9 mouse cellular contexts compared by ENCODE assay signal in the genomic region with DNA sequence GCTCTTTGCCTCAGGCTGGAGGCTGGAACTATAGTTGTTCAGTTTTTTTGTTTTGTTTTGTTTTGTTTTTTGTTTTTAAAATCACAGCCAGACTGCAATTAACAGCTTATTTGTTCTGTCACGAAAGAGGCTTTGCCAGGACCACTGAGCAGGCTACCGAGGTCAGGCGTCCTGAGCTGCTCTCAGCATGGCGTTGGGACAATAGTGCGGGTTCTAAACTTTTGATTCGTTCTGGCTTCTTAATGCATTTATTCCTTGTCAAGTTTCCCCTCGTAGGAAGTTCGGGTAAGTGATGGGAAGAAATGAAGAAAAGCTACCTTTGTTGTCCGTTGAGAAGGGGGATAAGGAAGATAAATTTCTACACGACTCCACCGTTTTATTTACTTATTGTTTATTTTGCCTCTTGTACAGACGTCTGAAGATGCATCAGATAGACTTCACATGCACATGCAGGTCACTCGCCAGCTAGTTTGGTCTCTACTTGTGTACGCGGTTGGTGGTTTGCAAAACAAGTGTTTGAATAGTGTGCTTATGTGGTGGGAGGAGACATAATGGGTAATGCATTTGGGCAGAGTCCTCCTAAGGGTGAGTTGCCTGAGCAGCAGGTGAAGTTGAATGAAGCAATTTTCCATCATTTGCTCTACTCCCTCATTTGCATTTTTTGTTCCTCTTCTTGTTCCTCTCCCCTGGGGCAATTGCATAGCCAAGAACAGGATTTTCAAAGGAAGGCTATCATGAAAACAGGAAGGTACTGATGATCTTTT. TPM values are rescaled to one million over a fixed set of nuclear protein-coding genes. Genes with fewer than 3 reads are reported as not detected.
A peak's percentile ranks its signal among the peaks of the same experiment; 100 is the strongest.
DNase-seq lines count a peak whose midpoint lies in the region; ATAC-seq and TF ChIP-seq lines count a peak whose summit lies in the region.
"Had no signal": no experiment of that assay in that cellular context is flagged by ENCODE, and none has a peak within 500 bp of the region (broad histone marks: within the 10 kb centered on the region; RNA-seq: fewer than 3 reads in every experiment).

No protein-coding gene starts in this region.

- H3K4me2 ChIP-seq in forebrain, embryonic 16.5 days (ENCODE audit: low read length): peak overlapping the region; percentile 60
- H3K4me2 ChIP-seq in midbrain, embryonic 13.5 days (replicated peaks): peak overlapping the region; percentile 70

- peak overlapping the region; percentile 95 for H3K4me3 ChIP-seq in cerebellum, adult 2 months (replicated peaks; ENCODE audit: insufficient read depth, low read depth, low read length)
- peak overlapping the region; percentile 80 for H3K4me3 ChIP-seq in forebrain, embryonic 16.5 days (replicated peaks; ENCODE audit: low read length)
- peak overlapping the region; percentile 71 for H3K4me3 ChIP-seq in midbrain, embryonic 13.5 days (replicated peaks)

- H3K27ac ChIP-seq in cerebellum, adult 2 months (ENCODE audit: insufficient read depth, low read length): peak overlapping the region; percentile 85
- H3K27ac ChIP-seq in forebrain, embryonic 16.5 days (ENCODE audit: low read length): peak overlapping the region; percentile 88
- peak overlapping the region; percentile 93 for H3K27ac ChIP-seq in midbrain, embryonic 13.5 days

- no peak for TF ChIP-seq POLR2A in cerebellum, adult 2 months (IDR thresholded peaks at IDR 0.05; ENCODE audit: borderline replicate concordance, insufficient read depth, low read length)

- no peaks in the 10 kb centered on the region for H3K9me3 ChIP-seq in forebrain, embryonic 16.5 days (ENCODE audit: control insufficient read depth, low read length)
- H3K9me3 ChIP-seq in midbrain, embryonic 13.5 days: no peaks in the 10 kb centered on the region

- WGBS in cerebellum, adult 2 months: 3% methylated on average over 15 of the region's 15 CpGs
- under 1% methylated on average over 15 of the region's 15 CpGs for WGBS in forebrain, embryonic 16.5 days
- WGBS in midbrain, embryonic 13.5 days: under 1% methylated on average over 15 of the region's 15 CpGs

- H3K36me3 ChIP-seq in forebrain, embryonic 16.5 days (ENCODE audit: control insufficient read depth, insufficient read depth): no peaks in the 10 kb centered on the region
- H3K36me3 ChIP-seq in midbrain, embryonic 13.5 days: no peaks in the 10 kb centered on the region

- TF ChIP-seq CTCF in cerebellum, adult 2 months (IDR thresholded peaks at IDR 0.05; ENCODE audit: borderline replicate concordance, insufficient read depth, low read depth, low read length): no peak

- H3K9ac ChIP-seq in forebrain, embryonic 16.5 days (replicated peaks; ENCODE audit: low read depth, low read length): peak overlapping the region; percentile 85
- H3K9ac ChIP-seq in midbrain, embryonic 13.5 days (replicated peaks): peak overlapping the region; percentile 79

- H3K27me3 ChIP-seq in cerebellum, adult 2 months (ENCODE audit: control insufficient read depth, insufficient read depth, low read length): no peaks in the 10 kb centered on the region
- no peaks in the 10 kb centered on the region for H3K27me3 ChIP-seq in forebrain, embryonic 16.5 days (replicated peaks; ENCODE audit: control insufficient read depth, insufficient read depth, low read length)
- no peaks in the 10 kb centered on the region for H3K27me3 ChIP-seq in midbrain, embryonic 13.5 days

- peak; percentile 5; the same call in 1 of the 2 replicates for ATAC-seq in forebrain, embryonic 16.5 days
- ATAC-seq in midbrain, embryonic 13.5 days: peak; percentile 41
- ATAC-seq in granulocyte monocyte progenitor cell, adult 5-6 weeks (replicated peaks; ENCODE audit: poor library complexity, severe bottlenecking): no peak

- peak; percentile 10 for DNase-seq in kidney, adult 11 months
- no peak for DNase-seq in kidney, postnatal 25 days
- peak; percentile 38 to 42 for DNase-seq in cerebellum, adult 2 months
- no peak for DNase-seq in adrenal gland, postnatal 14 days
- no peak for DNase-seq in layer of hippocampus, adult 9-10 months (ENCODE audit: low spot score)

- H3K4me1 ChIP-seq in cerebellum, adult 2 months (ENCODE audit: control insufficient read depth, insufficient read depth, low read length): no peaks in the 10 kb centered on the region; the same call in 1 of the 2 replicates
- H3K4me1 ChIP-seq in forebrain, embryonic 16.5 days (replicated peaks; ENCODE audit: control insufficient read depth, insufficient read depth, low read length): peaks cover 16% of the 10 kb centered on the region
- peaks cover 39% of the 10 kb centered on the region for H3K4me1 ChIP-seq in midbrain, embryonic 13.5 days (replicated peaks)

RNA-seq across cellular contexts. Expression of gene Adgrb3, which starts 1.4 kb away (rescaled TPM):
- 54.7 and 57.0 TPM in 2 replicates for polyA plus RNA-seq in cerebellum, adult 2 months (2012; rRNA removed)
- polyA plus RNA-seq in forebrain, embryonic 16.5 days (2015; fragmentation: Nextera tagmentation; extraction: Ambion mirVana): 49.3 and 61.3 TPM in 2 replicates
- polyA plus RNA-seq in midbrain, embryonic 13.5 days (2015; fragmentation: Nextera tagmentation; extraction: Ambion mirVana): 39.6 and 44.1 TPM in 2 replicates
- not detected in 2 replicates for total RNA-seq in granulocyte monocyte progenitor cell, adult 5-6 weeks (2014; fragmentation: Nextera tagmentation)
- not detected in 2 replicates for total RNA-seq in granulocyte monocyte progenitor cell, adult 5-6 weeks (2017)
- total RNA-seq in adrenal gland, postnatal 14 days (2021): 1.5 and 2.4 TPM in 2 replicates
- polyA plus RNA-seq: gonadal fat pad, adult 2 months had no signal

Comparison
In these comparisons a context has a peak if more than half of its experiments do, and no peak if none do; other contexts are left out.
1. DNase-seq: peak in kidney, adult 11 months (single experiment) and cerebellum, adult 2 months (2 of 2); none in kidney, postnatal 25 days (0 of 2), adrenal gland, postnatal 14 days (single experiment) and layer of hippocampus, adult 9-10 months (single experiment).
2. Peak in every context shown above with its lines, with median percentiles within 50 percentile points of each other: H3K27ac ChIP-seq and H3K4me3 ChIP-seq.